Comparison of ENCODE assay signal across 19 mouse cellular contexts in the genomic region with DNA sequence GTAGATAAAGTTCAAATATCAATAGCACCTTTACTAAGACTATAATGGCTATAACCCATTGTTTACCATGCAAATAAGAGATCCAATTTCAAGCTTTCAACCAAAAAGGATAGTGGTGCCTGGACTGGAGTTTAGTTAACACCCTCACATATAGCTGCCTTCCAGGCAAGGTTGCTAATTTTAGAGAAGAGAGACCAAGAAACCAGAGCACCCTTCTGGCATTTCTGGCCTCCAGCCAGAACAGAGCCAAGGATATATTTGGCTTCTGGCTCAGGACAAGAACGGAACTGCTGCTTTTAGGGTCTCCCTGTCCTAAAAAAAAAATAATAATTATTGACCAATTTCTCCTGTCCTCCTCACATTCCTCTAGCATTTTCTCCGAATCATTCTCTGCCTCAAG.
A peak's percentile ranks its signal among the peaks of the same experiment; 100 is the strongest.
DNase-seq lines count a peak whose midpoint lies in the region; ATAC-seq lines count a peak whose summit lies in the region.
"Had no signal": no experiment of that assay in that cellular context is flagged by ENCODE, and none has a peak within 500 bp of the region (broad histone marks: within the 10 kb centered on the region; RNA-seq: fewer than 3 reads in every experiment).

No protein-coding gene starts in this region.

- no peak for ATAC-seq in hindbrain, embryonic 13.5 days (ENCODE audit: low FRiP score)
- ATAC-seq: forebrain, embryonic 14.5 days had no signal

- 89% methylated on average over 2 of the region's 2 CpGs for WGBS in hindbrain, embryonic 13.5 days

- peak; percentile 8 to 31 for DNase-seq in frontal cortex, postnatal 36 days (ENCODE audit: low spot score in 2 of 2)
- no peak for DNase-seq in frontal cortex, postnatal 10 days (ENCODE audit: low spot score in 2 of 2)
- peak; percentile 14 for DNase-seq in right cerebral cortex, adult 18-20 months
- DNase-seq in right cerebral cortex, postnatal 10 days (ENCODE audit: low spot score in 2 of 2), result no peak
- peak; percentile 16 to 29 for DNase-seq in heart, postnatal 14 days
- peak; percentile 43 for DNase-seq in skeletal muscle tissue, adult 2 months (ENCODE audit: low read depth, low spot score)
- DNase-seq in adipocyte (ENCODE audit: low spot score), result no peak
- DNase-seq: adrenal gland, postnatal 14 days; cerebellum, adult 8-10 months; kidney, postnatal 4 days; liver, embryonic 13.5 days; thymus, postnatal 25 days had no signal

- H3K9ac ChIP-seq in hindbrain, embryonic 13.5 days, result no peak overlapping the region
- H3K9ac ChIP-seq: liver, embryonic 13.5 days; lung, embryonic 15.5 days; midbrain, embryonic 12.5 days had no signal

- no peaks in the 10 kb centered on the region for H3K9me3 ChIP-seq in hindbrain, embryonic 13.5 days
- H3K9me3 ChIP-seq: embryonic facial prominence, embryonic 10.5 days; liver, embryonic 13.5 days; lung, embryonic 15.5 days; midbrain, embryonic 12.5 days had no signal

- intact Hi-C loops in heart, postnatal 14 days (cut with DNase I), result no loop called here

- H3K27ac ChIP-seq in hindbrain, embryonic 13.5 days, result no peak overlapping the region
- H3K27ac ChIP-seq: embryonic facial prominence, embryonic 10.5 days; liver, embryonic 13.5 days; lung, embryonic 15.5 days; macrophage; midbrain, embryonic 12.5 days; stomach, postnatal 0 days had no signal

- H3K27me3 ChIP-seq in hindbrain, embryonic 13.5 days, result 0 out of 2 replicates have a peak, but pooled peaks cover 3% of the 10 kb centered on the region
- H3K27me3 ChIP-seq: liver, embryonic 13.5 days; lung, embryonic 15.5 days; midbrain, embryonic 12.5 days had no signal

- no peak overlapping the region for H3K4me2 ChIP-seq in hindbrain, embryonic 13.5 days
- H3K4me2 ChIP-seq: liver, embryonic 13.5 days; lung, embryonic 15.5 days; midbrain, embryonic 12.5 days had no signal

- H3K36me3 ChIP-seq in hindbrain, embryonic 13.5 days, result no peaks in the 10 kb centered on the region
- H3K36me3 ChIP-seq: embryonic facial prominence, embryonic 10.5 days; liver, embryonic 13.5 days; lung, embryonic 15.5 days; midbrain, embryonic 12.5 days had no signal

- H3K4me3 ChIP-seq in hindbrain, embryonic 13.5 days, result no peak overlapping the region
- H3K4me3 ChIP-seq: embryonic facial prominence, embryonic 10.5 days; liver, embryonic 13.5 days; lung, embryonic 15.5 days; midbrain, embryonic 12.5 days had no signal

- no peaks in the 10 kb centered on the region for H3K4me1 ChIP-seq in hindbrain, embryonic 13.5 days (replicated peaks)
- H3K4me1 ChIP-seq: embryonic facial prominence, embryonic 10.5 days; liver, embryonic 13.5 days; lung, embryonic 15.5 days; midbrain, embryonic 12.5 days had no signal

Comparison
In these comparisons a context has a peak if more than half of its experiments do, and no peak if none do; other contexts are left out.
1. DNase-seq: peak in frontal cortex, postnatal 36 days (2 of 2), right cerebral cortex, adult 18-20 months (single experiment), heart, postnatal 14 days (2 of 2) and skeletal muscle tissue, adult 2 months (single experiment); none in frontal cortex, postnatal 10 days (0 of 2), right cerebral cortex, postnatal 10 days (0 of 2) and adipocyte (single experiment).